Mouse (Mus musculus): Measurements from ENCODE around the gene Stpg3. TPM values are rescaled to one million over a fixed set of nuclear protein-coding genes. Genes with fewer than 3 reads are reported as not detected.

The Stpg3 gene
- total and polyA plus RNA-seq, 3 experiments = 0.07 TPM; not detected in 2

DNA sequence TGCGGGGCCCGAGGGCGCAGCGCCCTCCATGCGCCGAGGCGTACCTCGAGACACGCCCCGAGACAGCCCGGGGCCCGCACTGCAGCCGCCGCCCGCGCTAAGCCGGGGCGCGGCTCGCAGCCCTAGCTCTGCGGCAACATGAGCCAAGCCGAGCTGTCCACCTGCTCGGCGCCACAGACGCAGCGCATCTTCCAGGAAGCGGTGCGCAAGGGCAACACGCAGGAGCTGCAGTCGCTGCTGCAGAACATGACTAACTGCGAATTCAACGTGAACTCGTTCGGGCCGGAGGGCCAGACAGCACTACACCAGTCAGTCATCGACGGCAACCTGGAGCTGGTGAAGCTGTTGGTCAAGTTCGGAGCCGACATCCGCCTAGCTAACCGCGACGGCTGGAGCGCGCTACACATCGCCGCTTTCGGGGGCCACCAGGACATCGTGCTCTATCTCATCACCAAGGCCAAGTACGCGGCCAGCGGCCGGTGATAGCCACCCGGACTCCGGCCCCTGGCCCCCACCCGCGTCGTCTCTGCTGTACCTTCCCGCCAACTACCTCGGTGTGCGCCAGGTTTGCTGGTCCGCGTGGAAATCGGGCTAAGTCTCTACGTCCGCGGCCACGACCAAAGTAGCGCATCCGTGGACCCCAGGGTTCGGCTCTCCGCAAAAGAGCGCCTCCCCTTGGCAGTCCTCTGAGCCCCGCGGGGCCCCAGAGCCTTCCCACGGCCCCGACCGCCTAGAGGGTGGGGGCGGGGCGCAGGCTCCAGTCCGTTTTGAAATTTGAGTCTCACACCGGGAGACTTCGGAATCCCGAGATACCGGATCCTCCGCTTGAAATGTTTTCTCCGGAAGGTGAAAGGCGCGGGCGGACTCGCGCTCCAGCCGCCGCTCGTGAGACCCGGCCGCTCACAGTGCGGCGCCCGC, 33.2 kb downstream of the Stpg3 start:
- Histone ChIP-seq H3K36me3 (ENCODE audit: control insufficient read depth in 1 of 2, insufficient read depth in 2 of 2, low read length in 2 of 2) (peaks cover 0 to 5% of the 10 kb centered on the region in 2 experiments; a peak in 2 of 4 replicates), H3K79me2 (ENCODE audit: control insufficient read depth, insufficient read depth, low read length, poor library complexity) (peaks cover 8% of the 10 kb centered on the region), H3K9ac (ENCODE audit: control insufficient read depth, low read depth, low read length, poor library complexity, severe bottlenecking) (peak overlapping the region; percentile 90), H3K4me1 (ENCODE audit: control insufficient read depth in 1 of 2, insufficient read depth in 2 of 2, low read length in 2 of 2) (peaks cover 1 to 6% of the 10 kb centered on the region in 2 experiments; a peak in 3 of 4 replicates), H3K4me3 (ENCODE audit: control insufficient read depth in 1 of 2, insufficient read depth in 1 of 2, low read depth in 2 of 2, low read length in 2 of 2) (peak overlapping the region; percentile 59 to 99), H3K27ac (ENCODE audit: control insufficient read depth, low read depth, low read length) (peak overlapping the region; percentile 85), H3K27me3 (ENCODE audit: control insufficient read depth in 1 of 2, insufficient read depth in 2 of 2, low read length in 2 of 2) (no peaks in the 10 kb centered on the region), H3K9me3 (replicated peaks; ENCODE audit: insufficient read depth, low read length) (no peaks in the 10 kb centered on the region)
- peak; percentile 83 for DNase-seq (ENCODE audit: low read depth, low spot score)
- TF ChIP-seq MAZ (IDR thresholded peaks at IDR 0.05; ENCODE audit: low read depth, low read length) (peak; percentile 82; the same call in 1 of the 2 replicates), CHD1 (IDR thresholded peaks at IDR 0.05; ENCODE audit: low read depth, low read length) (0 out of 2 replicates have a peak, but pooled peaks have one; percentile 12), MAX (IDR thresholded peaks at IDR 0.05; ENCODE audit: low read length) (no peak; the same call in 1 of the 2 replicates), MYC (IDR thresholded peaks at IDR 0.05; ENCODE audit: low read depth, low read length) (no peak), SMC3 (IDR thresholded peaks at IDR 0.05; ENCODE audit: low read depth, low read length) (no peak), UBTF (IDR thresholded peaks at IDR 0.05; ENCODE audit: borderline replicate concordance, insufficient read depth, low read depth, low read length) (peak; percentile 47; the same call in 1 of the 2 replicates), MYB (IDR thresholded peaks at IDR 0.05; ENCODE audit: low read depth, low read length) (no peak), ZC3H11A (IDR thresholded peaks at IDR 0.05; ENCODE audit: low read depth, low read length) (no peak), TBP (IDR thresholded peaks at IDR 0.05; ENCODE audit: low read depth, low read length) (no peak), MEF2A (IDR thresholded peaks at IDR 0.05; ENCODE audit: extremely low read depth, insufficient replicate concordance, low read depth, low read length, poor library complexity, severe bottlenecking) (no peak), MAFK (IDR thresholded peaks at IDR 0.05; ENCODE audit: borderline replicate concordance, low read depth, low read length) (no peak), HCFC1 (IDR thresholded peaks at IDR 0.05; ENCODE audit: low read depth, low read length) (0 out of 2 replicates have a peak, but pooled peaks have one; percentile 40), ETS1 (IDR thresholded peaks at IDR 0.05; ENCODE audit: low read depth, low read length) (0 out of 2 replicates have a peak, but pooled peaks have one; percentile 3), POLR2A (IDR thresholded peaks at IDR 0.05; ENCODE audit: control insufficient read depth in 1 of 2, insufficient read depth in 1 of 2, low read depth in 1 of 2, low read length in 2 of 2, poor library complexity in 1 of 2) (peak in 1 of 2 experiments; percentile 17; a peak in 1 of 4 replicates), SIN3A (IDR thresholded peaks at IDR 0.05; ENCODE audit: low read length) (no peak), USF2 (IDR thresholded peaks at IDR 0.05; ENCODE audit: borderline replicate concordance in 1 of 2, insufficient read depth in 1 of 2, low read depth in 1 of 2, low read length in 2 of 2) (no peak), POLR2AphosphoS5 (IDR thresholded peaks at IDR 0.05; ENCODE audit: borderline replicate concordance, low read depth, low read length) (no peak), TCF12 (IDR thresholded peaks at IDR 0.05; ENCODE audit: low read depth, low read length) (no peak; the same call in 1 of the 2 replicates), NRF1 (IDR thresholded peaks at IDR 0.05; ENCODE audit: insufficient read depth, low read depth, low read length, poor library complexity, severe bottlenecking) (0 out of 2 replicates have a peak, but pooled peaks have one; percentile 15), RAD21 (IDR thresholded peaks at IDR 0.05; ENCODE audit: low read depth, low read length) (no peak), RCOR1 (IDR thresholded peaks at IDR 0.05; ENCODE audit: low read depth, low read length) (no peak), USF1 (IDR thresholded peaks at IDR 0.05; ENCODE audit: low read depth, low read length) (no peak), CTCF (IDR thresholded peaks at IDR 0.05 in 2 of 3, conservative IDR thresholded peaks at IDR 0.05 in 1 of 3; ENCODE audit: control insufficient read depth in 1 of 3, insufficient read depth in 1 of 3, low read depth in 2 of 3, low read length in 3 of 3, poor library complexity in 1 of 3, severe bottlenecking in 1 of 3) (peak in 2 of 3 experiments; percentile 40 to 52; a peak in 4 of 6 replicates), GABPA (IDR thresholded peaks at IDR 0.05; ENCODE audit: low read depth, low read length) (no peak), ZMIZ1 (IDR thresholded peaks at IDR 0.05; ENCODE audit: low read depth, low read length) (no peak), ELF1 (IDR thresholded peaks at IDR 0.05; ENCODE audit: low read depth, low read length) (peak; percentile 13; the same call in 1 of the 2 replicates), KAT2A (conservative IDR thresholded peaks at IDR 0.05; ENCODE audit: low read depth, low read length) (no peak), ZKSCAN1 (IDR thresholded peaks at IDR 0.05; ENCODE audit: low read depth, low read length) (no peak), MXI1 (IDR thresholded peaks at IDR 0.05; ENCODE audit: low read depth, low read length) (peak; percentile 9), ZNF384 (IDR thresholded peaks at IDR 0.05; ENCODE audit: low read depth, low read length) (no peak), EP300 (IDR thresholded peaks at IDR 0.05; ENCODE audit: low read depth in 1 of 2, low read length in 2 of 2) (no peak), BHLHE40 (IDR thresholded peaks at IDR 0.05; ENCODE audit: borderline replicate concordance, low read depth, low read length) (no peak), JUND (IDR thresholded peaks at IDR 0.05; ENCODE audit: low read depth, low read length) (no peak), CHD2 (IDR thresholded peaks at IDR 0.05; ENCODE audit: low read length) (no peak)
